Mouse (Mus musculus) bone marrow, adult 2 months (tissue): ENCODE measurements around the gene Rnf43.
A peak's percentile ranks its signal among the peaks of the same experiment; 100 is the strongest.

ENCODE experiments used
- CTCF ChIP-seq: fragments of 200-500 bp; IDR thresholded peaks from 2 replicates; pipeline ENCODE4 v1.5.1; 2011; ENCODE audit warnings: low read length, control low read depth; ENCODE audit not compliant: control insufficient read depth, insufficient read depth
- POLR2A ChIP-seq: fragments of 200-500 bp; IDR thresholded peaks from 2 replicates; pipeline ENCODE4 v1.6.1; 2011; ENCODE audit warnings: low read depth, mild to moderate bottlenecking, control low read depth, low read length, borderline replicate concordance; ENCODE audit not compliant: control insufficient read depth

GRCm38 (mm10) chr11:87749192-87750042, 86.9 kb downstream of the Rnf43 start:
- TF ChIP-seq CTCF (no peak), POLR2A (peak; percentile 70)
